Comparison of ENCODE assay signal across 24 mouse cellular contexts in the genomic region with DNA sequence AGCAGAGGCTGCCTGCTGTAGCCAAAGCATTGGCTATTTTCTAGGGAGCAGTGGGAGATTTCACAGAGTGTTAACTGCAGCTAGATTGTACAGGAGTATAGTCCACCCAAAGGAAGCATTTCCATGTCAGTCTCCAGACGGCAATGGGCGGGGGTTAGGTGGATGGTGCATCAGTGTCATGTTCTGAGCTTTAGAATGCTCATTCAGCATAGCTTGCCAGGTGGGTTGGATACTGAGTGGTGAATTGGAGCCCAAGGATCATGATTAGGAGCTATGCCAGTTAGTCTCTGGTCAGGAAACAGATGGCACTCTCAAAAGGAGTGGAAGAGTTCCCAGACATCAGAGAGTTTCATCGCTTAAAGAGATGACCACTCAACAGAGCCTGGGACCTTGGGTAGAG. TPM values are rescaled to one million over a fixed set of nuclear protein-coding genes. Genes with fewer than 3 reads are reported as not detected.
DNase-seq lines count a peak whose midpoint lies in the region; ATAC-seq and TF ChIP-seq lines count a peak whose summit lies in the region.
"Had no signal": no experiment of that assay in that cellular context is flagged by ENCODE, and none has a peak within 500 bp of the region (broad histone marks: within the 10 kb centered on the region; RNA-seq: fewer than 3 reads in every experiment).

No protein-coding gene starts in this region.

- no peak overlapping the region for H3K4me3 ChIP-seq in midbrain, postnatal 0 days (ENCODE audit: low read depth, low read length)
- no peak overlapping the region for H3K4me3 ChIP-seq in midbrain, embryonic 16.5 days (ENCODE audit: low read depth, low read length)
- no peak overlapping the region for H3K4me3 ChIP-seq in liver, postnatal 0 days (ENCODE audit: low read depth, low read length)
- no peak overlapping the region for H3K4me3 ChIP-seq in forebrain, embryonic 15.5 days
- H3K4me3 ChIP-seq: embryonic facial prominence, embryonic 10.5 days; forebrain, embryonic 13.5 days; gastrocnemius, adult 2 months; heart, embryonic 13.5 days; hindbrain, embryonic 12.5 days had no signal

- H3K4me2 ChIP-seq in midbrain, postnatal 0 days (ENCODE audit: low read depth, low read length, poor library complexity, severe bottlenecking): no peak overlapping the region
- H3K4me2 ChIP-seq in midbrain, embryonic 16.5 days (ENCODE audit: low read length): no peak overlapping the region
- H3K4me2 ChIP-seq in liver, postnatal 0 days (ENCODE audit: low read depth, low read length): no peak overlapping the region
- no peak overlapping the region for H3K4me2 ChIP-seq in forebrain, embryonic 15.5 days (replicated peaks)
- H3K4me2 ChIP-seq: forebrain, embryonic 13.5 days; heart, embryonic 13.5 days; hindbrain, embryonic 12.5 days had no signal

- no peak overlapping the region for H3K9ac ChIP-seq in midbrain, postnatal 0 days (replicated peaks; ENCODE audit: low read length, poor library complexity, severe bottlenecking)
- H3K9ac ChIP-seq in midbrain, embryonic 16.5 days (ENCODE audit: low read depth, low read length): no peak overlapping the region
- no peak overlapping the region for H3K9ac ChIP-seq in liver, postnatal 0 days (replicated peaks)
- no peak overlapping the region for H3K9ac ChIP-seq in forebrain, embryonic 15.5 days (replicated peaks)
- H3K9ac ChIP-seq: forebrain, embryonic 13.5 days; heart, embryonic 13.5 days; hindbrain, embryonic 12.5 days had no signal

- TF ChIP-seq CTCF in midbrain, postnatal 0 days (IDR thresholded peaks at IDR 0.05): no peak
- no peak for TF ChIP-seq CTCF in liver, postnatal 0 days (IDR thresholded peaks at IDR 0.05; ENCODE audit: low read depth)

- no peaks in the 10 kb centered on the region for H3K27me3 ChIP-seq in midbrain, postnatal 0 days (ENCODE audit: insufficient read depth, low read length)
- H3K27me3 ChIP-seq in midbrain, embryonic 16.5 days (ENCODE audit: control insufficient read depth, insufficient read depth, low read depth, low read length): no peaks in the 10 kb centered on the region; the same call in 1 of the 2 replicates
- H3K27me3 ChIP-seq in liver, postnatal 0 days (ENCODE audit: insufficient read depth, low read length): no peaks in the 10 kb centered on the region
- H3K27me3 ChIP-seq in forebrain, embryonic 15.5 days: no peaks in the 10 kb centered on the region
- H3K27me3 ChIP-seq: forebrain, embryonic 13.5 days had no signal

- TF ChIP-seq EP300 in liver, postnatal 0 days (IDR thresholded peaks at IDR 0.05; ENCODE audit: low read depth): no peak

- no peak overlapping the region for H3K27ac ChIP-seq in midbrain, postnatal 0 days (ENCODE audit: low read depth, low read length)
- no peak overlapping the region for H3K27ac ChIP-seq in midbrain, embryonic 16.5 days (ENCODE audit: low read length)
- H3K27ac ChIP-seq in liver, postnatal 0 days (ENCODE audit: low read depth): no peak overlapping the region
- no peak overlapping the region for H3K27ac ChIP-seq in forebrain, embryonic 15.5 days (replicated peaks)
- H3K27ac ChIP-seq: embryonic facial prominence, embryonic 10.5 days; forebrain, embryonic 13.5 days; gastrocnemius, adult 2 months; heart, embryonic 13.5 days; hindbrain, embryonic 12.5 days had no signal

- ATAC-seq in midbrain, postnatal 0 days (ENCODE audit: low FRiP score): no peak
- no peak for ATAC-seq in midbrain, embryonic 16.5 days
- no peak for ATAC-seq in liver, postnatal 0 days
- ATAC-seq in forebrain, embryonic 15.5 days (replicated peaks): no peak
- ATAC-seq: forebrain, embryonic 13.5 days; hindbrain, embryonic 16.5 days had no signal

- 88% methylated on average over 3 of the region's 3 CpGs for WGBS in midbrain, postnatal 0 days
- WGBS in midbrain, embryonic 16.5 days: 89% methylated on average over 3 of the region's 3 CpGs
- WGBS in liver, postnatal 0 days (ENCODE audit: insufficient replicate concordance): 82% methylated on average over 3 of the region's 3 CpGs
- 89% methylated on average over 3 of the region's 3 CpGs for WGBS in forebrain, embryonic 15.5 days

- no peaks in the 10 kb centered on the region; the same call in 1 of the 2 replicates for H3K4me1 ChIP-seq in midbrain, postnatal 0 days (ENCODE audit: insufficient read depth, low read length)
- peaks cover 3% of the 10 kb centered on the region for H3K4me1 ChIP-seq in midbrain, embryonic 16.5 days (ENCODE audit: control insufficient read depth, insufficient read depth, low read length)
- no peaks in the 10 kb centered on the region for H3K4me1 ChIP-seq in liver, postnatal 0 days (ENCODE audit: insufficient read depth)
- no peaks in the 10 kb centered on the region for H3K4me1 ChIP-seq in forebrain, embryonic 15.5 days
- H3K4me1 ChIP-seq: heart, embryonic 13.5 days; hindbrain, embryonic 12.5 days had no signal

- no peaks in the 10 kb centered on the region for H3K9me3 ChIP-seq in midbrain, postnatal 0 days (ENCODE audit: low read length)
- no peaks in the 10 kb centered on the region for H3K9me3 ChIP-seq in midbrain, embryonic 16.5 days (replicated peaks; ENCODE audit: control insufficient read depth, low read length, poor library complexity, severe bottlenecking)
- H3K9me3 ChIP-seq in liver, postnatal 0 days (ENCODE audit: low read length): no peaks in the 10 kb centered on the region
- H3K9me3 ChIP-seq in forebrain, embryonic 15.5 days: no peaks in the 10 kb centered on the region
- H3K9me3 ChIP-seq: embryonic facial prominence, embryonic 10.5 days; forebrain, embryonic 13.5 days; heart, embryonic 13.5 days; hindbrain, embryonic 12.5 days had no signal

- peak; percentile 12 for DNase-seq in midbrain, postnatal 0 days (ENCODE audit: low spot score)
- DNase-seq in cerebellum, adult 18-20 months: peak; percentile 57 to 76
- DNase-seq in cerebellum, adult 9-11 months: peak; percentile 85
- DNase-seq in cerebellum, postnatal 36 days: peak; percentile 56 to 62
- no peak for DNase-seq in liver, postnatal 0 days
- no peak for DNase-seq in adrenal gland, postnatal 36 days
- DNase-seq: adrenal gland, adult 8-10 months; gastrocnemius, adult 2 months; gastrocnemius, postnatal 25 days; heart, adult 11 months; heart, postnatal 36 days; kidney, adult 11 months had no signal

- no peaks in the 10 kb centered on the region for H3K36me3 ChIP-seq in midbrain, postnatal 0 days (ENCODE audit: insufficient read depth, low read length)
- H3K36me3 ChIP-seq in midbrain, embryonic 16.5 days (ENCODE audit: control insufficient read depth, insufficient read depth, low read length): no peaks in the 10 kb centered on the region
- H3K36me3 ChIP-seq in liver, postnatal 0 days (replicated peaks; ENCODE audit: insufficient read depth, low read length): no peaks in the 10 kb centered on the region
- no peaks in the 10 kb centered on the region for H3K36me3 ChIP-seq in forebrain, embryonic 15.5 days
- H3K36me3 ChIP-seq: embryonic facial prominence, embryonic 10.5 days; heart, embryonic 13.5 days; hindbrain, embryonic 12.5 days had no signal

RNA-seq across cellular contexts. Expression of a gene that starts 53.5 kb away (rescaled TPM):
- not detected in 2 replicates for total RNA-seq in midbrain, postnatal 0 days (2014; rRNA removed)
- polyA plus RNA-seq in midbrain, postnatal 0 days (2015; fragmentation: Nextera tagmentation; extraction: Ambion mirVana): not detected in 2 replicates
- not detected in 2 replicates for polyA plus RNA-seq in midbrain, embryonic 16.5 days (2015; fragmentation: Nextera tagmentation; extraction: Ambion mirVana)
- not detected in 2 replicates for polyA plus RNA-seq in liver, postnatal 0 days (2015; fragmentation: Nextera tagmentation; extraction: Ambion mirVana)
- total RNA-seq in adrenal gland, postnatal 36 days (2021): not detected
- not detected in 2 replicates for polyA plus RNA-seq in forebrain, embryonic 15.5 days (2015; fragmentation: Nextera tagmentation; extraction: Ambion mirVana)
- total RNA-seq: adrenal gland, adult 8-10 months; adrenal gland, postnatal 4 days; ES-E14; gastrocnemius, adult 2 months; gastrocnemius, postnatal 25 days; heart, postnatal 36 days had no signal
- polyA plus RNA-seq: embryonic facial prominence, embryonic 10.5 days; embryonic facial prominence, embryonic 14.5 days; forebrain, embryonic 13.5 days; heart, embryonic 13.5 days; heart, postnatal 0 days; hindbrain, embryonic 12.5 days; hindbrain, embryonic 16.5 days; intestine, embryonic 14.5 days had no signal

RNA-seq across cellular contexts. Expression of a gene that starts 56.7 kb away (rescaled TPM):
- total RNA-seq in midbrain, postnatal 0 days (2014; rRNA removed): not detected in 2 replicates
- not detected in 2 replicates for polyA plus RNA-seq in midbrain, postnatal 0 days (2015; fragmentation: Nextera tagmentation; extraction: Ambion mirVana)
- polyA plus RNA-seq in midbrain, embryonic 16.5 days (2015; fragmentation: Nextera tagmentation; extraction: Ambion mirVana): not detected in 2 replicates
- not detected in 2 replicates for polyA plus RNA-seq in liver, postnatal 0 days (2015; fragmentation: Nextera tagmentation; extraction: Ambion mirVana)
- total RNA-seq in adrenal gland, postnatal 36 days (2021): not detected
- not detected in 2 replicates for polyA plus RNA-seq in forebrain, embryonic 15.5 days (2015; fragmentation: Nextera tagmentation; extraction: Ambion mirVana)
- total RNA-seq: adrenal gland, adult 8-10 months; adrenal gland, postnatal 4 days; ES-E14; gastrocnemius, adult 2 months; gastrocnemius, postnatal 25 days; heart, postnatal 36 days had no signal
- polyA plus RNA-seq: embryonic facial prominence, embryonic 10.5 days; embryonic facial prominence, embryonic 14.5 days; forebrain, embryonic 13.5 days; heart, embryonic 13.5 days; heart, postnatal 0 days; hindbrain, embryonic 12.5 days; hindbrain, embryonic 16.5 days; intestine, embryonic 14.5 days had no signal

RNA-seq across cellular contexts. Expression of a gene that starts 59.9 kb away (rescaled TPM):
- total RNA-seq in midbrain, postnatal 0 days (2014; rRNA removed): not detected in 2 replicates
- polyA plus RNA-seq in midbrain, postnatal 0 days (2015; fragmentation: Nextera tagmentation; extraction: Ambion mirVana): not detected in 2 replicates
- not detected in 2 replicates for polyA plus RNA-seq in midbrain, embryonic 16.5 days (2015; fragmentation: Nextera tagmentation; extraction: Ambion mirVana)
- polyA plus RNA-seq in liver, postnatal 0 days (2015; fragmentation: Nextera tagmentation; extraction: Ambion mirVana): not detected in 2 replicates
- total RNA-seq in adrenal gland, postnatal 36 days (2021): not detected
- polyA plus RNA-seq in forebrain, embryonic 15.5 days (2015; fragmentation: Nextera tagmentation; extraction: Ambion mirVana): not detected in 2 replicates
- total RNA-seq: adrenal gland, adult 8-10 months; adrenal gland, postnatal 4 days; ES-E14; gastrocnemius, adult 2 months; gastrocnemius, postnatal 25 days; heart, postnatal 36 days had no signal
- polyA plus RNA-seq: embryonic facial prominence, embryonic 10.5 days; embryonic facial prominence, embryonic 14.5 days; forebrain, embryonic 13.5 days; heart, embryonic 13.5 days; heart, postnatal 0 days; hindbrain, embryonic 12.5 days; hindbrain, embryonic 16.5 days; intestine, embryonic 14.5 days had no signal

Comparison
In these comparisons a context has a peak if more than half of its experiments do, and no peak if none do; other contexts are left out.
1. DNase-seq: peak in midbrain, postnatal 0 days (single experiment), cerebellum, adult 18-20 months (2 of 2), cerebellum, adult 9-11 months (single experiment) and cerebellum, postnatal 36 days (2 of 2); none in liver, postnatal 0 days (single experiment) and adrenal gland, postnatal 36 days (0 of 2).